Mouse (Mus musculus) olfactory bulb, adult 2 months (tissue): ENCODE results near the gene Ahcyl2.

ENCODE experiments used
- CTCF ChIP-seq: fragments of 200-500 bp; IDR thresholded peaks from 2 replicates; pipeline ENCODE4 v1.5.1; 2012; ENCODE audit warnings: low read depth, mild to moderate bottlenecking, low read length, moderate library complexity; ENCODE audit not compliant: insufficient read depth
- POLR2A ChIP-seq: fragments of 200-500 bp; IDR thresholded peaks from 2 replicates; pipeline ENCODE4 v1.6.1; 2012; ENCODE audit warnings: mild to moderate bottlenecking, low read depth, low read length, moderate library complexity; ENCODE audit not compliant: insufficient read depth

GRCm38 (mm10) chr6:29941036-29941435 is 173.2 kb downstream of the Ahcyl2 start:
- TF ChIP-seq POLR2A (no peak), CTCF (no peak)
